7 mouse cellular contexts compared by ENCODE assay signal in genomic region chr9:25150791-25151610, GRCm38 (mm10). TPM values are rescaled to one million over a fixed set of nuclear protein-coding genes. Genes with fewer than 3 reads are reported as not detected.
A peak's percentile ranks its signal among the peaks of the same experiment; 100 is the strongest.
DNase-seq lines count a peak whose midpoint lies in the region; ATAC-seq and TF ChIP-seq lines count a peak whose summit lies in the region.

No protein-coding gene starts in this region.

- peak overlapping the region; percentile 99 for H3K27ac ChIP-seq in forebrain, embryonic 16.5 days (ENCODE audit: low read length)
- peak overlapping the region; percentile 97 for H3K27ac ChIP-seq in liver, adult 2 months (replicated peaks; ENCODE audit: insufficient read depth, low read depth, low read length)
- peak overlapping the region; percentile 97 for H3K27ac ChIP-seq in midbrain, embryonic 16.5 days (ENCODE audit: low read length)
- peak overlapping the region; percentile 100 for H3K27ac ChIP-seq in stomach, embryonic 15.5 days

- H3K9ac ChIP-seq in forebrain, embryonic 16.5 days (replicated peaks; ENCODE audit: low read depth, low read length), result peak overlapping the region; percentile 92
- H3K9ac ChIP-seq in liver, adult 2 months (ENCODE audit: low read depth, low read length), result peak overlapping the region; percentile 96
- peak overlapping the region; percentile 97 for H3K9ac ChIP-seq in midbrain, embryonic 16.5 days (ENCODE audit: low read depth, low read length)
- peak overlapping the region; percentile 94 for H3K9ac ChIP-seq in stomach, embryonic 15.5 days

- peaks cover 23% of the 10 kb centered on the region for H3K4me1 ChIP-seq in forebrain, embryonic 16.5 days (replicated peaks; ENCODE audit: control insufficient read depth, insufficient read depth, low read length)
- H3K4me1 ChIP-seq in liver, adult 2 months (ENCODE audit: control insufficient read depth, insufficient read depth, low read length), result peaks cover 11% of the 10 kb centered on the region
- H3K4me1 ChIP-seq in midbrain, embryonic 16.5 days (ENCODE audit: control insufficient read depth, insufficient read depth, low read length), result peaks cover 27% of the 10 kb centered on the region
- H3K4me1 ChIP-seq in stomach, embryonic 15.5 days, result peaks cover 13% of the 10 kb centered on the region

- H3K9me3 ChIP-seq in forebrain, embryonic 16.5 days (ENCODE audit: control insufficient read depth, low read length), result no peaks in the 10 kb centered on the region
- H3K9me3 ChIP-seq in midbrain, embryonic 16.5 days (replicated peaks; ENCODE audit: control insufficient read depth, low read length, poor library complexity, severe bottlenecking), result no peaks in the 10 kb centered on the region
- no peaks in the 10 kb centered on the region for H3K9me3 ChIP-seq in stomach, embryonic 15.5 days

- H3K4me2 ChIP-seq in forebrain, embryonic 16.5 days (ENCODE audit: low read length), result peak overlapping the region; percentile 95
- peak overlapping the region; percentile 95 for H3K4me2 ChIP-seq in midbrain, embryonic 16.5 days (ENCODE audit: low read length)
- H3K4me2 ChIP-seq in stomach, embryonic 15.5 days, result peak overlapping the region; percentile 71

- no peak for TF ChIP-seq CTCF in brain, embryonic 14.5 days (IDR thresholded peaks at IDR 0.05; ENCODE audit: borderline replicate concordance, extremely low read depth, insufficient read depth, insufficient read length)
- no peak for TF ChIP-seq CTCF in liver, adult 2 months (IDR thresholded peaks at IDR 0.05; ENCODE audit: low read depth, low read length)

- no peaks in the 10 kb centered on the region for H3K36me3 ChIP-seq in forebrain, embryonic 16.5 days (ENCODE audit: control insufficient read depth, insufficient read depth)
- no peaks in the 10 kb centered on the region for H3K36me3 ChIP-seq in liver, adult 2 months (ENCODE audit: control insufficient read depth, insufficient read depth, low read length)
- no peaks in the 10 kb centered on the region for H3K36me3 ChIP-seq in midbrain, embryonic 16.5 days (ENCODE audit: control insufficient read depth, insufficient read depth, low read length)
- no peaks in the 10 kb centered on the region for H3K36me3 ChIP-seq in stomach, embryonic 15.5 days

- ATAC-seq in forebrain, embryonic 16.5 days, result peak; percentile 65
- peak; percentile 14 for ATAC-seq in inflammation-experienced regulatory T-cells, adult 6 months
- ATAC-seq in midbrain, embryonic 16.5 days, result peak; percentile 77
- peak; percentile 77 for ATAC-seq in stomach, embryonic 15.5 days (ENCODE audit: insufficient read depth, low FRiP score, low read depth)

- WGBS in forebrain, embryonic 16.5 days, result under 1% methylated on average over 73 of the region's 73 CpGs
- under 1% methylated on average over 65 of the region's 73 CpGs for WGBS in liver, adult 2 months
- WGBS in midbrain, embryonic 16.5 days, result under 1% methylated on average over 64 of the region's 73 CpGs
- under 1% methylated on average over 70 of the region's 73 CpGs for WGBS in stomach, embryonic 15.5 days

- peak overlapping the region; percentile 81 for H3K4me3 ChIP-seq in forebrain, embryonic 16.5 days (replicated peaks; ENCODE audit: low read length)
- H3K4me3 ChIP-seq in liver, adult 2 months (ENCODE audit: insufficient read depth, low read depth, low read length), result peak overlapping the region; percentile 91
- peak overlapping the region; percentile 97 for H3K4me3 ChIP-seq in midbrain, embryonic 16.5 days (ENCODE audit: low read depth, low read length)
- H3K4me3 ChIP-seq in stomach, embryonic 15.5 days (replicated peaks), result peak overlapping the region; percentile 89

- DNase-seq in WW6 (ENCODE audit: low read depth, low spot score), result peak; percentile 46
- peak; percentile 50 for DNase-seq in brain, embryonic 14.5 days (ENCODE audit: low read depth)
- DNase-seq in liver, adult 2 months (ENCODE audit: extremely low read depth, low read depth, low spot score), result peak; percentile 37

- H3K79me2 ChIP-seq in liver, adult 2 months (ENCODE audit: control insufficient read depth, insufficient read depth, low read length), result peaks cover 6% of the 10 kb centered on the region; the same call in 1 of the 2 replicates

- TF ChIP-seq POLR2A in brain, embryonic 14.5 days (IDR thresholded peaks at IDR 0.05; ENCODE audit: borderline replicate concordance, extremely low read depth, insufficient read depth, insufficient read length, poor library complexity, severe bottlenecking), result 0 out of 2 replicates have a peak, but pooled peaks have one; percentile 18
- no peak for TF ChIP-seq POLR2A in liver, adult 2 months (IDR thresholded peaks at IDR 0.05; ENCODE audit: extremely low read depth, insufficient read depth, low read length)

- no peaks in the 10 kb centered on the region for H3K27me3 ChIP-seq in forebrain, embryonic 16.5 days (replicated peaks; ENCODE audit: control insufficient read depth, insufficient read depth, low read length)
- no peaks in the 10 kb centered on the region for H3K27me3 ChIP-seq in liver, adult 2 months (ENCODE audit: control insufficient read depth, insufficient read depth, low read length)
- no peaks in the 10 kb centered on the region for H3K27me3 ChIP-seq in midbrain, embryonic 16.5 days (ENCODE audit: control insufficient read depth, insufficient read depth, low read depth, low read length)
- no peaks in the 10 kb centered on the region for H3K27me3 ChIP-seq in stomach, embryonic 15.5 days (replicated peaks)

RNA-seq across cellular contexts. Expression of gene Herpud2, which starts 0.6 kb away (rescaled TPM):
- polyA plus RNA-seq in brain, embryonic 14.5 days (2012; rRNA removed), result 34.6 and 35.8 TPM in 2 replicates
- polyA plus RNA-seq in forebrain, embryonic 16.5 days (2015; fragmentation: Nextera tagmentation; extraction: Ambion mirVana), result 35.7 and 41.8 TPM in 2 replicates
- 10 to 100 TPM; 12.1 to 15.7 (median 14.6) TPM for polyA plus RNA-seq in inflammation-experienced regulatory T-cells, adult 6 months (2017; shearing (Covaris generic))
- 11.5 and 14.9 TPM in 2 replicates for total RNA-seq in liver, adult 2 months (2014; rRNA removed)
- polyA plus RNA-seq in liver, adult 2 months (2012; rRNA removed), result 17.6 and 19.9 TPM in 2 replicates
- polyA plus RNA-seq in midbrain, embryonic 16.5 days (2015; fragmentation: Nextera tagmentation; extraction: Ambion mirVana), result 29.6 and 30.9 TPM in 2 replicates
- polyA plus RNA-seq in stomach, embryonic 15.5 days (2015; fragmentation: Nextera tagmentation; extraction: Ambion mirVana), result 31.0 and 33.3 TPM in 2 replicates

Comparison
In these comparisons a context has a peak if more than half of its experiments do, and no peak if none do; other contexts are left out.
1. Peak in every context shown above with its lines: DNase-seq, ATAC-seq, H3K4me3 ChIP-seq and H3K27ac ChIP-seq.
2. ATAC-seq: peak in every context shown above with its lines; median percentile 77 in midbrain, embryonic 16.5 days; 77 in stomach, embryonic 15.5 days; 65 in forebrain, embryonic 16.5 days; 14 in inflammation-experienced regulatory T-cells, adult 6 months.